Mouse (Mus musculus) ES-Bruce4 (cell line): Measurements from ENCODE around the gene Csf2rb2.
"Not testable (repeated sequence)": the region's sequence is repeated elsewhere in the genome, so short reads cannot be mapped to it uniquely, and the experiment has no call there.

Experiments
- CTCF ChIP-seq: IDR thresholded peaks from one replicate; pipeline ENCODE4 v1.8.1; 2011; ENCODE audit warnings: low read depth, low read length
- POLR2A ChIP-seq: IDR thresholded peaks from one replicate; pipeline ENCODE4 v1.8.1; 2011; ENCODE audit warnings: low read length; ENCODE audit not compliant: insufficient read depth

DNA sequence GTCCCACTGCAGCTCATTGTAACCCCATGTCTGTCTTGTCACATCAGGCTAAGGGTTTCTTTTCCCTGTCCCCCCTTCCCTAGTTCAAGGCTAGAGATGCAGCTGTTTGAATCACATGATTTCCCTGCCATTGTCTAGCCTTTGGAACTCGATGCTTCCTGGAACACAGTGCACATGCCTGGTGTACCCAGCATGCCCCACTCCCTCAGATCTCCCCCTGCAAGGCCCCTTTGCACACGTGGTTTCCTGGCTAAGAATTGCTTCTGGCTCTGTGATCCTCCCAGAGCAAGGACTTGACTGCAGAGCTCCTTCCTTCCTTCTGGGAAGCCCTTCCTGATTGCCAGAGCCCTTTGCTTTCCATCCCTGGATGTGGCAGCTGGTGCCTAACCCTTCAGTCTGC lies 12.3 kb downstream of the Csf2rb2 start:
- TF ChIP-seq CTCF, POLR2A: not testable (repeated sequence)
